Mouse (Mus musculus) spleen, adult 2 months (tissue): ENCODE results near the gene Gm20814. TPM values are rescaled to one million over a fixed set of nuclear protein-coding genes. Genes with fewer than 3 reads are reported as not detected.
"Not testable (repeated sequence)": the region's sequence is repeated elsewhere in the genome, so short reads cannot be mapped to it uniquely, and the experiment has no call there.

ENCODE experiments used
- DNase-seq, 2 experiments: peaks; one replicate each; pipeline versions ENCODE4 v3.0.0 to v3.0.0-alpha.2; 2012 to 2021; ENCODE audit warnings: low spot score in 2 of 2, low read depth in 1 of 2
- H3K27ac ChIP-seq: fragments of 200-500 bp; 2 replicates; pipeline ENCODE4 v1.5.1; 2012; ENCODE audit warnings: low read length, inconsistent platforms; ENCODE audit not compliant: insufficient read depth
- H3K27me3 ChIP-seq: fragments of 200-500 bp; 2 replicates; pipeline ENCODE4 v1.6.1; 2012; ENCODE audit warnings: mild to moderate bottlenecking, moderate library complexity, low read length, inconsistent platforms; ENCODE audit not compliant: control insufficient read depth, insufficient read depth
- H3K36me3 ChIP-seq: fragments of 200-500 bp; 2 replicates; pipeline ENCODE4 v1.6.1; 2012; ENCODE audit warnings: mild to moderate bottlenecking, low read length, inconsistent platforms; ENCODE audit not compliant: control insufficient read depth, insufficient read depth
- H3K4me1 ChIP-seq: fragments of 200-500 bp; 2 replicates; pipeline ENCODE4 v1.6.1; 2011; ENCODE audit warnings: inconsistent platforms; ENCODE audit not compliant: control insufficient read depth, insufficient read depth, insufficient read length
- H3K4me3 ChIP-seq: fragments of 200-500 bp; 2 replicates; pipeline ENCODE4 v1.5.1; 2011; ENCODE audit warnings: mild to moderate bottlenecking, inconsistent platforms; ENCODE audit not compliant: insufficient read depth, insufficient read length; ENCODE audit errors: extremely low read depth
- WGBS: fragments of 180-500 bp; shearing (Covaris S2); methylation state at CpG from one replicate; pipeline ENCODE4 v1.1.7; 2018; 5-methylcytosine and 5-hydroxymethylcytosine counted together
- polyA plus RNA-seq: library from polyadenylated mRNA; depleted of rRNA; stranded (reverse); fragments of >200 nt; gene quantifications from 2 replicates; pipeline ENCODE4 v1.2.3, GENCODE M21; 2012; rRNA removed

Gene Gm20814
- polyA plus RNA-seq, result not detected in 2 replicates

DNA sequence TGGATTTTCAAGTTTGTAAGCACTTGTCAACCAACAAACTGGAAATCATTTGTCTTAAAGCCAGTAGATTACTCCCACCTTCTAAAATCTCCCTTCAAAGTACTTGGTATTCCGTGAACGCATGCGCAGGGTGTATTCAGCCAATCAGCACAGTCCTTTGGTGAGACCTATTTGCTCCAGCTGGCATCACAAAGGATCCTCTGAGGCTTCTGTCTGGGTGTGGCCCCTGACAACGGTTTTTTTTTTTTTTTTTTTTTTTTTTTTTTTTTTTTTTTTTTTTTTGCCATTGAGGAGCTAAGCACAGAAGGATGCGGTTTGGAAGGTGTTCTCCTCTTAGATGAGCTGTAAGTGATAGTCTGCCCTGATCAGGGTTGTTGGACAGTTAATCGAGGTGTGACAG is at the start of gene Gm20814:
TSS of gene Gm20814 (plus strand) at position 301 of the 400 bp plus-strand sequence.
- not testable (repeated sequence) for H3K4me3 ChIP-seq, H3K27me3 ChIP-seq, DNase-seq, H3K36me3 ChIP-seq, H3K4me1 ChIP-seq, H3K27ac ChIP-seq
- WGBS, result no CpG with 5 or more reads among the region's 6 CpGs
